Mouse (Mus musculus): ENCODE measurements at regions not wholly inside any gene's neighbourhood (a gene's known extent, or its start where the extent isn't known, plus 50 kb on each side); places are given as distances from the start of the nearest gene placed in this dataset.

GRCm38 (mm10) chr3:133874383-133874782 is 329.4 kb upstream of the Tet2 start:
- no peaks in the 10 kb centered on the region for H3K27me3 ChIP-seq (ENCODE audit: poor library complexity, severe bottlenecking)
- no peak overlapping the region for H3K27ac ChIP-seq
- H3K9me3 ChIP-seq, result no peaks in the 10 kb centered on the region
- H3K4me1 ChIP-seq, result peaks cover 25% of the 10 kb centered on the region
- no peak for DNase-seq (ENCODE audit: extremely low spot score, low spot score)
- no peaks in the 10 kb centered on the region for H3K36me3 ChIP-seq (replicated peaks)
- no peak overlapping the region for H3K4me3 ChIP-seq
- WGBS, result 95% methylated on average over 2 of the region's 2 CpGs

DNA sequence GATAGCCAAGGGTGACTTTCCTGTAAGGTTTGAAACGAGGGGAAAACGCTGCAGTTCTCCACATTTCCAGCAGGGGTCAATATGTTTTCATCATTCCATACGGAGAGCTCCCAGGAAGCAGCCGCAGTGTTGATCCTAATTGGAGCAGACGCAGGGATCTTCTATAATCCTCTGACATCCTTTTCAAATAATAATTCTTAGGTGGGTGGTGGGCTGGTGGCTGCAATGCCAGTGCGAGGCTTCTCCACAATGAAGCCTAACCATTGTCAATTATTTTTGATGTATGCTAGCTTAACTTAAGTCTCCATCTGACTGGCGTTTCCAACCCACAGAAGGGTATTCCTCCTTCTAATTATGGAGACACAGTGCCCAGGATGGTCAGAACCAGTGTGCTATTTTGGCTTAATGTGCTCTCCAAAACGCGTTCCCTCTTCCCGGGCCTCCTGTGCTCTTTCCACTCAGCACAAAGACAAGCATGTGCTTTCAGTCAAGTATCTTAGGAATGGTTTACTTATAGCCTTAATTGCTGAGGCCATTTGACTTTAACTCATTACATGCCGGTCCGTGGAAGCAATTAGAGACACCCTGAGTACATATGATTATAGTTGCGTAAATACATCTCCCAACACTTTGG is 331.6 kb upstream of the Tet2 start:
- Histone ChIP-seq H3K9me3 (no peaks in the 10 kb centered on the region), H3K4me3 (peak overlapping the region; percentile 34), H3K4me1 (peaks cover 36% of the 10 kb centered on the region), H3K27me3 (ENCODE audit: poor library complexity, severe bottlenecking) (no peaks in the 10 kb centered on the region), H3K36me3 (replicated peaks) (no peaks in the 10 kb centered on the region), H3K27ac (peak overlapping the region; percentile 70)
- DNase-seq (ENCODE audit: extremely low spot score, low spot score), result peak; percentile 72
- WGBS, result 11% methylated on average over 13 of the region's 13 CpGs

GRCm38 (mm10) chr3:133877310-133877709 is 332.4 kb upstream of the Tet2 start:
- 46% methylated on average over 5 of the region's 5 CpGs for WGBS
- DNase-seq (ENCODE audit: extremely low spot score, low spot score), result peak; percentile 24

DNA sequence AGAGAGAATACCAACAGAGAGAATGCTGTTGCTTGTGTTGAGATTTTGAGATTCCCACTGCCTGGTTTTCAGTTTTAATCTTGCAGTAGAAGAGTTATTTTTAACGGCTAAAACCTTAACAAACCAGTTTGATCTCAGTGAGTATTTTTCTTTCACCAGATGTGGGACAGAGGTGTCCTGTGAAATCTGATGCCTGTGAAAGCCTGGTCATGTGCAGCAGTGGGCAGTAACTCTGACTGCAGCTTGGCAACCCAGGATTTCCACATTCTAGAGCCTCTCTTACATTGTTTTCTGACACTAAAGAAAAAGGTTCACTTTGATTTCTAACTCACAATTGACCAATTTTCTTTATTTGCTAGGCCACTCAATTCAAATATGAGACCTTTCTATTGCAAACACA is 335.7 kb upstream of the Tet2 start:
- Histone ChIP-seq H3K9me3 (no peaks in the 10 kb centered on the region), H3K4me1 (peaks cover 36% of the 10 kb centered on the region), H3K27me3 (ENCODE audit: poor library complexity, severe bottlenecking) (no peaks in the 10 kb centered on the region), H3K4me3 (no peak overlapping the region), H3K27ac (no peak overlapping the region), H3K36me3 (replicated peaks) (no peaks in the 10 kb centered on the region)
- WGBS, result 43% methylated on average over 1 of the region's 1 CpGs
- no peak for DNase-seq (ENCODE audit: extremely low spot score, low spot score)

More at GRCm38 (mm10) chr3:133877310-133877709, 332.4 kb upstream of the Tet2 start:
- H3K9me3 ChIP-seq, result no peaks in the 10 kb centered on the region
- peak overlapping the region; percentile 70 for H3K27ac ChIP-seq
- H3K4me1 ChIP-seq, result peaks cover 36% of the 10 kb centered on the region
- 0 out of 2 replicates have a peak overlapping the region, but pooled peaks have one; percentile 34 for H3K4me3 ChIP-seq
- H3K36me3 ChIP-seq (replicated peaks), result no peaks in the 10 kb centered on the region
- no peaks in the 10 kb centered on the region for H3K27me3 ChIP-seq (ENCODE audit: poor library complexity, severe bottlenecking)

- 88% methylated on average over 3 of the region's 3 CpGs for WGBS
These were observed 334.4 kb upstream of the Cxxc4 start for GRCm38 (mm10) chr3:133901931-133902330.

DNA sequence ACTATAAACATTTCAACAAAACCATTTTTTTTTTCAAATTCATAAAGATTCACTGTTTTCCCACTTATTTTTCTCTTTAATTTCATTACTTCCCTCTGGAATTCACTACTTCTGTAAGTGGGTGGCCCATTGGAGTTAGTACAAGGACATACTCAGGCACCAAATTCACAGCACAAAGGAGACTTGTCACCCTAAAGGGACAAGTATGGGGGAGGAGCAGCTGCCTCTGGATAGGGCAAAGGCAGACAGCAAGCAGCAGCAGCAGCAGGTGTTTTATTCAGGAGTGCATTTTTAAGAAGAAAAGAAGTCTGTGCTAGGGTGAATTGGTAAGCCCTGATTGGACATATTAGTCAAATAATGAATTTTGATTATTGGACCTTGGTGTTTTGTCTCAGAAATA is 314.1 kb upstream of the Cxxc4 start:
- H3K4me1 ChIP-seq, result peaks cover 15% of the 10 kb centered on the region
- 0 out of 2 replicates have a peak overlapping the region, but pooled peaks have one; percentile 5 for H3K27ac ChIP-seq
- H3K27me3 ChIP-seq (ENCODE audit: poor library complexity, severe bottlenecking), result no peaks in the 10 kb centered on the region
- no peaks in the 10 kb centered on the region for H3K9me3 ChIP-seq
- no peak for DNase-seq (ENCODE audit: extremely low spot score, low spot score)
- no peak overlapping the region for H3K4me3 ChIP-seq
- no peaks in the 10 kb centered on the region for H3K36me3 ChIP-seq (replicated peaks)

More at GRCm38 (mm10) chr3:133901931-133902330, 334.4 kb upstream of the Cxxc4 start:
- no peaks in the 10 kb centered on the region for H3K36me3 ChIP-seq (replicated peaks)
- no peaks in the 10 kb centered on the region for H3K9me3 ChIP-seq
- no peak overlapping the region for H3K4me3 ChIP-seq
- no peak for DNase-seq (ENCODE audit: extremely low spot score, low spot score)
- no peaks in the 10 kb centered on the region for H3K4me1 ChIP-seq
- H3K27me3 ChIP-seq (ENCODE audit: poor library complexity, severe bottlenecking), result no peaks in the 10 kb centered on the region
- H3K27ac ChIP-seq, result no peak overlapping the region

GRCm38 (mm10) chr3:133965322-133965721 is 271.0 kb upstream of the Cxxc4 start:
- H3K27me3 ChIP-seq (ENCODE audit: poor library complexity, severe bottlenecking), result no peaks in the 10 kb centered on the region

GRCm38 (mm10) chr3:133968176-133968575 is 268.1 kb upstream of the Cxxc4 start:
- no peak overlapping the region for H3K27ac ChIP-seq
- 89% methylated on average over 6 of the region's 6 CpGs for WGBS
- H3K4me3 ChIP-seq, result no peak overlapping the region
- no peak for DNase-seq (ENCODE audit: extremely low spot score, low spot score)
- H3K27me3 ChIP-seq (ENCODE audit: poor library complexity, severe bottlenecking), result no peaks in the 10 kb centered on the region
- no peaks in the 10 kb centered on the region for H3K9me3 ChIP-seq
- no peaks in the 10 kb centered on the region for H3K36me3 ChIP-seq (replicated peaks)
- H3K4me1 ChIP-seq, result peaks cover 6% of the 10 kb centered on the region; the same call in 1 of the 2 replicates

More at GRCm38 (mm10) chr3:133965322-133965721, 271.0 kb upstream of the Cxxc4 start:
- H3K4me1 ChIP-seq, result no peaks in the 10 kb centered on the region
- no peak for DNase-seq (ENCODE audit: extremely low spot score, low spot score)
- 93% methylated on average over 2 of the region's 2 CpGs for WGBS
- no peak overlapping the region for H3K27ac ChIP-seq
- H3K9me3 ChIP-seq, result no peaks in the 10 kb centered on the region
- H3K36me3 ChIP-seq (replicated peaks), result no peaks in the 10 kb centered on the region
- H3K4me3 ChIP-seq, result no peak overlapping the region

- H3K4me3 ChIP-seq, result no peak overlapping the region
- DNase-seq (ENCODE audit: extremely low spot score, low spot score), result no peak
- no peaks in the 10 kb centered on the region for H3K36me3 ChIP-seq (replicated peaks)
- no peak overlapping the region for H3K27ac ChIP-seq
- 63% methylated on average over 2 of the region's 2 CpGs for WGBS
- peaks cover 6% of the 10 kb centered on the region; the same call in 1 of the 2 replicates for H3K4me1 ChIP-seq
- no peaks in the 10 kb centered on the region for H3K9me3 ChIP-seq
- H3K27me3 ChIP-seq (ENCODE audit: poor library complexity, severe bottlenecking), result no peaks in the 10 kb centered on the region
These were observed 263.5 kb upstream of the Cxxc4 start for GRCm38 (mm10) chr3:133972774-133973173.

- Histone ChIP-seq H3K4me1 (no peaks in the 10 kb centered on the region), H3K36me3 (replicated peaks) (no peaks in the 10 kb centered on the region), H3K9me3 (no peaks in the 10 kb centered on the region), H3K4me3 (no peak overlapping the region), H3K27me3 (ENCODE audit: poor library complexity, severe bottlenecking) (no peaks in the 10 kb centered on the region), H3K27ac (no peak overlapping the region)
- DNase-seq (ENCODE audit: extremely low spot score, low spot score), result no peak
- WGBS, result 92% methylated on average over 2 of the region's 2 CpGs
These were observed 248.6 kb upstream of the Cxxc4 start for GRCm38 (mm10) chr3:133987681-133988080.

GRCm38 (mm10) chr3:133993971-133994370 is 242.3 kb upstream of the Cxxc4 start:
- DNase-seq (ENCODE audit: extremely low spot score, low spot score), result no peak
- Histone ChIP-seq H3K9me3 (no peaks in the 10 kb centered on the region), H3K36me3 (replicated peaks) (no peaks in the 10 kb centered on the region), H3K4me1 (no peaks in the 10 kb centered on the region), H3K27me3 (ENCODE audit: poor library complexity, severe bottlenecking) (no peaks in the 10 kb centered on the region), H3K27ac (no peak overlapping the region), H3K4me3 (no peak overlapping the region)
- WGBS, result 92% methylated on average over 2 of the region's 2 CpGs

DNA sequence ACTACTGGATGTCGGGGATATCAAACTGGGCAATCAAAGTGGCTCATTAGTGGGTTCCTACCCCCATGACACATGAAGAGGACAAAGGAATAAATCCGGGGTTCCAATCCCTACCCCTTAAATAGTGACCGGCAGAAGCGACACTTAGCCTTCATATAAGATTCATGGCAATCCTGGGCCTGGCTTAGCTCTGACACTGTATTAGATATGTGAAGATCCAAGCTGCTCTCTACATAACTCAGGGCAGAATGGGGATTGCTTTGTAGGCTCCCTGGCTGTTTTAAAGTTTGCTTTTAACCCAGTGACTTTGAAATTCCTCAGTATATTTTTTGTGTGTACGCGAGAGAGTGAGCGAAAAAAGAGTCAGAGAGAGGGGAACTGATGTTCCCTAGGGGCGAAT is 236.3 kb upstream of the Cxxc4 start:
- WGBS, result 89% methylated on average over 8 of the region's 8 CpGs
- no peaks in the 10 kb centered on the region for H3K9me3 ChIP-seq

GRCm38 (mm10) chr3:134000595-134000994 is 235.7 kb upstream of the Cxxc4 start:
- no peaks in the 10 kb centered on the region for H3K9me3 ChIP-seq
- 83% methylated on average over 1 of the region's 1 CpGs for WGBS
- no peaks in the 10 kb centered on the region for H3K4me1 ChIP-seq
- no peak overlapping the region for H3K27ac ChIP-seq
- no peak for DNase-seq (ENCODE audit: extremely low spot score, low spot score)
- no peaks in the 10 kb centered on the region for H3K36me3 ChIP-seq (replicated peaks)
- H3K4me3 ChIP-seq, result no peak overlapping the region
- H3K27me3 ChIP-seq (ENCODE audit: poor library complexity, severe bottlenecking), result no peaks in the 10 kb centered on the region

More for the DNA sequence above, 236.3 kb upstream of the Cxxc4 start:
- Histone ChIP-seq H3K27me3 (ENCODE audit: poor library complexity, severe bottlenecking) (no peaks in the 10 kb centered on the region), H3K27ac (no peak overlapping the region), H3K36me3 (replicated peaks) (no peaks in the 10 kb centered on the region), H3K4me3 (no peak overlapping the region), H3K4me1 (no peaks in the 10 kb centered on the region)
- DNase-seq (ENCODE audit: extremely low spot score, low spot score), result no peak
